Mouse (Mus musculus) kidney, adult 2 months (tissue): ENCODE data around the gene Morc2a. TPM values are rescaled to one million over a fixed set of nuclear protein-coding genes. Genes with fewer than 3 reads are reported as not detected.
A peak's percentile ranks its signal among the peaks of the same experiment; 100 is the strongest.

Source experiments
- DNase-seq: peaks from one replicate; pipeline ENCODE4 v3.0.0; 2021
- H3K27ac ChIP-seq: fragments of 200-500 bp; 2 replicates; pipeline ENCODE4 v1.5.1; 2012; ENCODE audit warnings: low read depth, low read length, control low read depth, inconsistent platforms; ENCODE audit not compliant: insufficient read depth
- H3K27me3 ChIP-seq: fragments of 200-500 bp; replicated peaks from 2 replicates; pipeline ENCODE4 v1.6.1; 2012; ENCODE audit warnings: mild to moderate bottlenecking, moderate library complexity, low read length, inconsistent platforms; ENCODE audit not compliant: control insufficient read depth, insufficient read depth
- H3K36me3 ChIP-seq: fragments of 200-500 bp; 2 replicates; pipeline ENCODE4 v1.6.1; 2012; ENCODE audit warnings: mild to moderate bottlenecking, moderate library complexity, low read length, inconsistent platforms; ENCODE audit not compliant: control insufficient read depth, insufficient read depth
- H3K4me1 ChIP-seq: fragments of 200-500 bp; 2 replicates; pipeline ENCODE4 v1.6.1; 2011; ENCODE audit warnings: low read length; ENCODE audit not compliant: control insufficient read depth, insufficient read depth
- H3K4me3 ChIP-seq: fragments of 200-500 bp; 2 replicates; pipeline ENCODE4 v1.5.1; 2011; ENCODE audit warnings: mild to moderate bottlenecking, low read depth, low read length, control low read depth; ENCODE audit not compliant: insufficient read depth
- CTCF ChIP-seq: fragments of 200-500 bp; conservative IDR thresholded peaks from 2 replicates; pipeline ENCODE4 v1.5.1; 2011; ENCODE audit warnings: low read depth, mild to moderate bottlenecking, control low read depth, low read length, moderate library complexity, mixed read lengths; ENCODE audit not compliant: insufficient read depth, insufficient read length
- POLR2A ChIP-seq: fragments of 200-500 bp; IDR thresholded peaks from one replicate; pipeline ENCODE4 v1.6.1; 2011; ENCODE audit warnings: low read depth, low read length, control low read depth
- WGBS: fragments of 180-500 bp; shearing (Covaris S2); methylation state at CpG from one replicate; pipeline ENCODE4 v1.1.7; 2018; 5-methylcytosine and 5-hydroxymethylcytosine counted together
- polyA plus RNA-seq: library from polyadenylated mRNA; depleted of rRNA; stranded (reverse); fragments of >200 nt; gene quantifications from 2 replicates; pipeline ENCODE4 v1.2.3, GENCODE M21; 2012

The Morc2a gene
- polyA plus RNA-seq, 1 experiment = 9.2 TPM

DNA sequence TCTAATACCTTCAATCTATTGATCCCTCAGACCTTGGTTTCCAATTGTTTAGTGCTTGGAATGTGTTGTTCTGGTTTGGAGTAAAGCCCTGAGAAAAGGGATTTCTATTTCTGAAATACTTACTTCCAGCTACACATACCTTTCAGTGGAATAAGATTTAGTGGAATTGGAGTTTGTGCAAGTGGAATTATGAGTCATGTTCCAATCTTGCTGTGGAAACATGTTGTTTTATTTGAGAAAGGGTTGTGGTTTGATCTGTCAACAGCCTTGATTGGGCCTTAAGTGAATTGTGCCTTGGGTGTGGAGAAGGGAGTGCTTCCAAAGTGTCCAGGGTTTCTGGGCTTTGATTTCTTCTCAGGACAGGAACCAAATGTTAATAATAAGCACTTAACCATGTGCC, 20.9 kb downstream of the Morc2a start:
- Histone ChIP-seq H3K4me1 (no peaks in the 10 kb centered on the region; the same call in 1 of the 2 replicates), H3K27me3 (0 out of 2 replicates have a peak, but pooled peaks cover 1% of the 10 kb centered on the region), H3K27ac (no peak overlapping the region), H3K4me3 (no peak overlapping the region), H3K36me3 (peaks cover 5% of the 10 kb centered on the region)
- TF ChIP-seq POLR2A (no peak), CTCF (no peak)
- DNase-seq = no peak

DNA sequence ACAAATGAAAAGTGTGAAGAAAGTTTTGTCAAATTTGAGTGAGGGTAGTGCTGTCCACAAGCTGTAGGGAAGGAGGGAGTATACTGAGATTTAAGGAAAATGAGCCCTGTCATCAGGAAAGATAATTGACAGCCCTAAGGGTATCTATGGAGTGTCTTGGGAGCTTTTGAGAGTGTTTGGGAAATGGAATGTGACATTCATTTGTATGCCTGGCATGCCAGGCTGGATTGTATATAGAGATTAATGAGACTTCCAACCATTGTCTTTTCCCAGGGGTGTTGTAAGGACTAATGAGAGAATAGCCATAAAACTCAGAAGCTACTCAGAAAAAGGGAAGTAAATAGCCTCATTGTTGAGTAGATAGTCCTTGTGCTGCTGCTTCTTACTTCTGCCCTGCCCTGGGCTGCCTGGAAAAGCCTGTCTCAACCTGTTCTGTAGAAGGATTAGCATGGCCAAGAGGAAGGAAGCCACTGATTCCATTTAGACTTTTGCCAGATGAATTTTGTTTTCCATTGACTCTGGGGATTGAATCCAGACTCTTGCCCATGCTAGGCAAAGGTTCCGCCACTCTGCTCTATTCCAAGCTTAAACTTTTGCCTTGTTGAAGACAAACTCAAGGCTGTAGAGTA, 22.1 kb downstream of the Morc2a start:
- Histone ChIP-seq H3K36me3 (peaks cover 6% of the 10 kb centered on the region), H3K27ac (no peak overlapping the region), H3K27me3 (0 out of 2 replicates have a peak, but pooled peaks cover 1% of the 10 kb centered on the region), H3K4me1 (no peaks in the 10 kb centered on the region; the same call in 1 of the 2 replicates), H3K4me3 (no peak overlapping the region)
- WGBS = 96% methylated on average over 1 of the region's 1 CpGs
- DNase-seq = no peak
- TF ChIP-seq POLR2A = no peak

DNA sequence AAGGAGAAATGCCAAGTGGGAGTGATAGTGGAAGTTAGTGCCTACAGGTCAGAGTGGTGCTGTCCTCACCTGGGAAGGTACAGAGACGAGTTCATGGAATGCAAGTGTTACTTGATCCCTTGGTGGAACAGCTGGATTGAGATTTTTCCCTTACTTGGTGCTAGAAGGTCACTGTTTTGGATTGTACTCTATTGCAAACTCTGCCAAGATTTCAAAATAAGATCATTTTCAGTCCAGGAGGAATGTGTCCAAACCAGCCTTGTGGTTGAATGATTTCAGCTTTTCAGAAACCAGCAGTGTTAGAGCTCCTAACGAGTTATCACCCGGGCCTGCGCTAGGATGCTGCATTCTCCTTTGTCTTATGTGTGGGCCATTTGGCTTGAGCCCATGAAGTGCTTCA, 25.6 kb downstream of the Morc2a start:
- 67% methylated on average over 4 of the region's 4 CpGs for WGBS

DNA sequence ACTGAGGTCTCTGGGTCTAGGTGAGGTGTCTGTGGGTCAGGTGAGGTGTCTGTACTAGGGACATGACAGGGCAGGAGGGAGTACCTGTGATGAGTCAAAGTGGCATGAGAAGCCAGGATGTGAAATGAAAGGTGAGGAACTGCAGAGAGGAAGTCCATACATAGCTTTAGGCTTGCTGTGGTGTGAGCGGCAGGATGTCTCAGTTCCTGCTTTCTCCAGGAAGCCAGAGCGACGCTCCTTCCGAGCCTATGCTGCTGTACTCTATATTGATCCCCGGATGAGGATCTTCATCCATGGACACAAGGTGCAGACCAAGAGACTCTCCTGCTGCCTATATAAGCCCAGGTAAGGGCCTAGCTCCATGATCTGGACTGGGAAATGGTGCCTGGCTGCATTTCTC, 27.4 kb downstream of the Morc2a start:
- Histone ChIP-seq H3K36me3 (peaks cover 10% of the 10 kb centered on the region), H3K27me3 (no peaks in the 10 kb centered on the region), H3K4me3 (no peak overlapping the region), H3K4me1 (no peaks in the 10 kb centered on the region; the same call in 1 of the 2 replicates), H3K27ac (no peak overlapping the region)
- TF ChIP-seq CTCF (no peak), POLR2A (no peak)
- DNase-seq = no peak
- WGBS = 75% methylated on average over 5 of the region's 5 CpGs

More for the DNA sequence above, 25.6 kb downstream of the Morc2a start:
- DNase-seq = no peak
- Histone ChIP-seq H3K4me3 (no peak overlapping the region), H3K36me3 (peaks cover 5% of the 10 kb centered on the region), H3K27ac (no peak overlapping the region), H3K4me1 (no peaks in the 10 kb centered on the region; the same call in 1 of the 2 replicates), H3K27me3 (no peaks in the 10 kb centered on the region)
- TF ChIP-seq CTCF (no peak), POLR2A (no peak)

DNA sequence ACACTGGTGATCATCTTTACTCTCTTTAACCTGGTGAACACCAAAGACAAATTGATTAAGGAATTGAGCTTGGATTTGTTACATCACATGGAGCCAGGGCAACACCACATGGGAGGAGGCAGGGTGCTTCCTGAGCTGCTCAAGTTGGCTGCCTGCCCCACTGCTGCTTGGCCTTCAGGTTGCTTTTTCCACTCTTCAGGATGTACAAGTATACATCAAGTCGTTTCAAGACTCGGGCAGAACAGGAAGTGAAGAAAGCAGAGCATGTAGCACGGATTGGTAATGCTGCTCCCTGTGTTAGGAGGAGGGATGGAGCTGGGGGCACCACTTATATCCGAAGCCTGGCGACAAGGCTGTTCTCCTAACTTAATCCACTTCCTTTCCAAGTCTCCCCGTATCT, 28.2 kb downstream of the Morc2a start:
- TF ChIP-seq POLR2A (no peak), CTCF (no peak)
- Histone ChIP-seq H3K27me3 (no peaks in the 10 kb centered on the region), H3K27ac (no peak overlapping the region), H3K4me3 (no peak overlapping the region), H3K36me3 (peaks cover 10% of the 10 kb centered on the region), H3K4me1 (no peaks in the 10 kb centered on the region)
- peak; percentile 53 for DNase-seq
- 74% methylated on average over 6 of the region's 6 CpGs for WGBS

DNA sequence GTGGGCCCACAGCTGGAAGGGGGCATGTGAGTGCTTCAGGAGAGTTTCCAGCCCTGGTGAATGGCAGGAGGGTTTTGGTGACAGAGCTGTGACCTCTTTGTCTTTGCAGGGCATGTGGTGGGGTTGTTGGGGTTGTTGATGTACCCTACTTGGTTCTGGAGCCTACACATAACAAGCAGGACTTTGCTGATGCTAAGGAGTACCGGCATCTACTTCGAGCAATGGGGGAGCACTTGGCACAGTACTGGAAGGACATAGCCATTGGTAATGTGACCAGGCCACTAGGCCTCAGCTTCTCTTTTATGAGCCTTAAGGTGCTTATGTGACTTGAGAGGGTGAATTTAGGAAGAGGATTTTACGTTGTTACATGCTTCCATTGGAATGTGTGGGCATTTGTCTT, 30.8 kb downstream of the Morc2a start:
- Histone ChIP-seq H3K4me1 (no peaks in the 10 kb centered on the region), H3K27ac (no peak overlapping the region), H3K36me3 (peaks cover 15% of the 10 kb centered on the region), H3K27me3 (no peaks in the 10 kb centered on the region), H3K4me3 (no peak overlapping the region)
- DNase-seq = no peak
- WGBS = 97% methylated on average over 3 of the region's 3 CpGs
- no peak for TF ChIP-seq CTCF
- TF ChIP-seq POLR2A = no peak

DNA sequence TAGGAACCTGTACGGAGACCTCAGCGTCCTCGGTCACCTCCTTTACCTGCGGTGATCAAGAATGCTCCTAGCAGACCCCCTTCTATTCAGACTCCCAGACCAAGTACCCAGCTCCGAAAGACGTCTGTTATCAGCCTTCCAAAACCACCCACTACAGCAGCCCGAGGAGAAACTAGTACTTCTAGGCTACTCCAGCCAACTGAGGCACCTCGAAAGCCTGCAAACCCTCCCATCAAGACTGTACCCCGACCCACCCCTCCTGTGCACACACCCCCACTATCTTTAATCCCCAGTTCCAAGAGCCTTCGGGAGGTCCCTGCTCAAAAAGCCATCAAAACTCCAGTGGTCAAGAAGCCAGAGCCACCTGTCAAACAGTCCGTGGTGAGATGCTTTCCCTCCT, 34.7 kb downstream of the Morc2a start:
- 96% methylated on average over 11 of the region's 11 CpGs for WGBS
- H3K27ac ChIP-seq = no peak overlapping the region
- TF ChIP-seq POLR2A (no peak), CTCF (no peak)
- no peaks in the 10 kb centered on the region for H3K27me3 ChIP-seq
- H3K36me3 ChIP-seq = peaks cover 19% of the 10 kb centered on the region
- no peaks in the 10 kb centered on the region for H3K4me1 ChIP-seq
- H3K4me3 ChIP-seq = no peak overlapping the region
- DNase-seq = no peak
